Mouse (Mus musculus) limb, embryonic 14.5 days (tissue): ENCODE measurements around the gene Cdh7. TPM values are rescaled to one million over a fixed set of nuclear protein-coding genes. Genes with fewer than 3 reads are reported as not detected.

ENCODE experiments used
- ATAC-seq: fragments of 200-750 bp; cut with Nextera tagmentation; 2 replicates; pipeline ENCODE4 v1.8.0; 2017; ENCODE audit warnings: low read depth, moderate number of reproducible peaks, moderate TSS enrichment; ENCODE audit not compliant: low FRiP score
- DNase-seq: peaks from one replicate; pipeline ENCODE4 v3.0.0-alpha.2; 2015; ENCODE audit warnings: low spot score
- H3K27ac ChIP-seq: fragments of 300-500 bp; sonication (generic); replicated peaks from 2 replicates; pipeline ENCODE4 v1.5.1; 2014; ENCODE audit warnings: low read depth, mild to moderate bottlenecking, low read length, moderate library complexity, mixed read lengths
- H3K27me3 ChIP-seq: fragments of 300-500 bp; sonication (generic); 2 replicates; pipeline ENCODE4 v1.6.1; 2014; ENCODE audit warnings: low read length, mixed read lengths; ENCODE audit not compliant: control insufficient read depth, insufficient read depth
- H3K36me3 ChIP-seq: fragments of 300-500 bp; sonication (generic); 2 replicates; pipeline ENCODE4 v1.6.1; 2014; ENCODE audit warnings: mild to moderate bottlenecking, low read length, moderate library complexity, mixed read lengths; ENCODE audit not compliant: control insufficient read depth, insufficient read depth
- H3K4me1 ChIP-seq: fragments of 300-500 bp; sonication (generic); 2 replicates; pipeline ENCODE4 v1.6.1; 2014; ENCODE audit warnings: antibody characterized with exemption, low read length, mixed read lengths; ENCODE audit not compliant: control insufficient read depth, insufficient read depth
- H3K4me2 ChIP-seq: fragments of 300-500 bp; sonication (generic); replicated peaks from 2 replicates; pipeline ENCODE4 v1.6.1; 2014; ENCODE audit warnings: low read depth, mild to moderate bottlenecking, low read length, moderate library complexity; ENCODE audit not compliant: severe bottlenecking
- H3K4me3 ChIP-seq: fragments of 300-500 bp; sonication (generic); replicated peaks from 2 replicates; pipeline ENCODE4 v1.5.1; 2014; ENCODE audit warnings: low read length
- H3K9ac ChIP-seq: fragments of 300-500 bp; sonication (generic); 2 replicates; pipeline ENCODE4 v1.6.1; 2014; ENCODE audit warnings: mild to moderate bottlenecking, low read depth, low read length, moderate library complexity; ENCODE audit not compliant: severe bottlenecking
- H3K9me3 ChIP-seq: fragments of 300-500 bp; sonication (generic); 2 replicates; pipeline ENCODE4 v1.6.1; 2016; ENCODE audit warnings: low read length; ENCODE audit not compliant: control insufficient read depth
- POLR2A ChIP-seq: fragments of 200-500 bp; IDR thresholded peaks from 2 replicates; pipeline ENCODE4 v1.8.0; 2012; ENCODE audit warnings: inconsistent platforms, mild to moderate bottlenecking, moderate library complexity, borderline replicate concordance; ENCODE audit not compliant: insufficient read depth, insufficient read length; ENCODE audit errors: extremely low read depth
- WGBS: fragments of 180-500 bp; shearing (Covaris S2); extraction: QIAGEN DNeasy Blood & Tissue Kit; methylation state at CpG from one replicate; pipeline ENCODE4 v1.1.7; 2014; 5-methylcytosine and 5-hydroxymethylcytosine counted together
- polyA plus RNA-seq, 2 experiments: library from polyadenylated mRNA; depleted of rRNA in 1 of 2; stranded (reverse) in 1 of 2; unstranded in 1 of 2; fragments of >200 nt; fragmentation: Nextera tagmentation in 1 of 2; extraction: Ambion mirVana in 1 of 2; gene quantifications; 2 replicates each; pipeline versions ENCODE4 v1.2.1 to v1.2.3; 2012 to 2014

Cdh7 gene
- polyA plus RNA-seq, 2 experiments = 0.55 to 1.5 TPM

- H3K4me3 ChIP-seq = peak overlapping the region; percentile 52
- 5% methylated on average over 38 of the region's 38 CpGs for WGBS
- H3K27me3 ChIP-seq = peaks cover 13% of the 10 kb centered on the region
- ATAC-seq (no peak), DNase-seq (no peak)
- H3K4me1 ChIP-seq = no peaks in the 10 kb centered on the region; the same call in 1 of the 2 replicates
- H3K9me3 ChIP-seq = no peaks in the 10 kb centered on the region
- TF ChIP-seq POLR2A = no peak
- no peaks in the 10 kb centered on the region for H3K36me3 ChIP-seq
- peak overlapping the region; percentile 86 for H3K4me2 ChIP-seq
- H3K9ac ChIP-seq = 0 out of 2 replicates have a peak overlapping the region, but pooled peaks have one; percentile 34
- H3K27ac ChIP-seq = no peak overlapping the region
These were observed 742 bp downstream of the Cdh7 start for GRCm38 (mm10) chr1:109982809-109983536.

- H3K9me3 ChIP-seq = no peaks in the 10 kb centered on the region
- H3K9ac ChIP-seq = no peak overlapping the region
- H3K27me3 ChIP-seq = peaks cover 13% of the 10 kb centered on the region
- H3K4me3 ChIP-seq = peak overlapping the region; percentile 52; the same call in 1 of the 2 replicates
- TF ChIP-seq POLR2A = no peak
- H3K4me1 ChIP-seq = no peaks in the 10 kb centered on the region; the same call in 1 of the 2 replicates
- H3K36me3 ChIP-seq = no peaks in the 10 kb centered on the region
- H3K27ac ChIP-seq = no peak overlapping the region
- DNase-seq (no peak), ATAC-seq (no peak)
- WGBS = 30% methylated on average over 6 of the region's 6 CpGs
- peak overlapping the region; percentile 86; the same call in 1 of the 2 replicates for H3K4me2 ChIP-seq
These were observed 1.3 kb downstream of the Cdh7 start for GRCm38 (mm10) chr1:109983537-109983912.

DNA sequence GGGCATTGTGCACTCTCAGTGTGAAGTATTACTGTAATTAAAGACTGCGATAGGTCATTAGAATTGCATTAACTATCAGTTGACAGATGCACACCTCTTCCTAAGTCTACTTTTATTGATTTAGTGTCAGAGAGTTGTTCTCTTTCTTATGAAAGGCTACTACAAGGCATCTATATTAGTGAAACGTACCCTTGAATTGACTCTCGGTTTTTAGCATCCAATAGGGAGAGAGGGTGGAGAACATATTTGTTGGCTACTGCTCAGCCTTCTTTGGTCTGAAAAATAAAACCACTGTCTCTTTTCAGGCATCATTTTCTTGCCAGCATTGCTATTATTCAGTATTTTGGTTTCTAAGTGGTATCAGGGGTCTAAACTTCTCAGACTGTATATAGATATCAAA is 2.5 kb downstream of the Cdh7 start:
- Histone ChIP-seq H3K4me3 (no peak overlapping the region), H3K9ac (no peak overlapping the region), H3K4me1 (no peaks in the 10 kb centered on the region; the same call in 1 of the 2 replicates), H3K27ac (no peak overlapping the region), H3K27me3 (peaks cover 13% of the 10 kb centered on the region), H3K4me2 (no peak overlapping the region), H3K9me3 (no peaks in the 10 kb centered on the region), H3K36me3 (no peaks in the 10 kb centered on the region)
- no peak for DNase-seq
- WGBS = 64% methylated on average over 3 of the region's 3 CpGs
- no peak for ATAC-seq
- no peak for TF ChIP-seq POLR2A

- DNase-seq = no peak
- 13% methylated on average over 1 of the region's 1 CpGs for WGBS
- no peak for ATAC-seq
- no peaks in the 10 kb centered on the region for H3K9me3 ChIP-seq
- H3K4me1 ChIP-seq = no peaks in the 10 kb centered on the region; the same call in 1 of the 2 replicates
- H3K9ac ChIP-seq = no peak overlapping the region
- no peak overlapping the region for H3K4me3 ChIP-seq
- no peak overlapping the region for H3K27ac ChIP-seq
- H3K4me2 ChIP-seq = no peak overlapping the region
- no peaks in the 10 kb centered on the region for H3K36me3 ChIP-seq
- H3K27me3 ChIP-seq = peaks cover 13% of the 10 kb centered on the region
- TF ChIP-seq POLR2A = no peak
These were observed 3.2 kb downstream of the Cdh7 start for GRCm38 (mm10) chr1:109985468-109985867.

DNA sequence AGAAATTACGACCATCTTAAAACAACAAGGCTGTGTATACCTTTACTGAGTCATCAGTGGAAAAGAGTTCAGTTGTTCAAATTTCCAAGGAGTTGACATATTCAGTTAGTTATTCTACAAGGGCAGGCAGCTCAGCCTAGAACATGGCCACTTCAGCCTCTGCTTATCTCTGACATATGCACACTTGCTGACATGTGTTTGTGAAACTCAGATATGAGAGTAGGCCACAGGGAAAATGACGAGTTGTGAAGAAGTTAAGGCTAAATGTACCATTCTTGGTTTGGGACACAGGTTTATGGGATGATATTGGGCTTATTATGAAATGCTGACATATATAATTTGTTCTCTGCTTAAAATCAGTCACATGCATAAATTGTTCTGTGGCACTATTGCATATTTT is 7.3 kb downstream of the Cdh7 start:
- no peak for ATAC-seq
- Histone ChIP-seq H3K4me3 (no peak overlapping the region), H3K36me3 (no peaks in the 10 kb centered on the region), H3K9me3 (no peaks in the 10 kb centered on the region), H3K4me2 (no peak overlapping the region), H3K4me1 (no peaks in the 10 kb centered on the region), H3K27me3 (no peaks in the 10 kb centered on the region), H3K27ac (no peak overlapping the region), H3K9ac (no peak overlapping the region)
- no peak for TF ChIP-seq POLR2A
- no peak for DNase-seq
- WGBS = 70% methylated on average over 2 of the region's 2 CpGs
